Mouse (Mus musculus) hindbrain, embryonic 16.5 days (tissue): ENCODE data around the gene Plac1. TPM values are rescaled to one million over a fixed set of nuclear protein-coding genes. Genes with fewer than 3 reads are reported as not detected.

Source experiments
- ATAC-seq: fragments of 200-750 bp; cut with Nextera tagmentation; 2 replicates; pipeline ENCODE4 v1.8.0; 2017; ENCODE audit warnings: moderate TSS enrichment, moderate library complexity
- H3K27ac ChIP-seq: fragments of 300-500 bp; sonication (generic); 2 replicates; pipeline ENCODE4 v1.5.1; 2014; ENCODE audit warnings: low read depth, mild to moderate bottlenecking, control low read depth, low read length, moderate library complexity
- H3K27me3 ChIP-seq: fragments of 300-500 bp; sonication (generic); replicated peaks from 2 replicates; pipeline ENCODE4 v1.6.1; 2014; ENCODE audit warnings: low read length; ENCODE audit not compliant: control insufficient read depth, insufficient read depth
- H3K36me3 ChIP-seq: fragments of 300-500 bp; sonication (generic); 2 replicates; pipeline ENCODE4 v1.6.1; 2014; ENCODE audit warnings: mild to moderate bottlenecking, low read length, moderate library complexity, mixed read lengths; ENCODE audit not compliant: control insufficient read depth, insufficient read depth
- H3K4me1 ChIP-seq: fragments of 300-500 bp; sonication (generic); 2 replicates; pipeline ENCODE4 v1.6.1; 2014; ENCODE audit warnings: low read depth, low read length; ENCODE audit not compliant: control insufficient read depth, insufficient read depth
- H3K4me2 ChIP-seq: fragments of 300-500 bp; sonication (generic); 2 replicates; pipeline ENCODE4 v1.6.1; 2014; ENCODE audit warnings: mild to moderate bottlenecking, low read length, control low read depth, moderate library complexity
- H3K4me3 ChIP-seq: fragments of 300-500 bp; sonication (generic); 2 replicates; pipeline ENCODE4 v1.5.1; 2014; ENCODE audit warnings: mild to moderate bottlenecking, low read length, control low read depth, moderate library complexity
- H3K9ac ChIP-seq: fragments of 300-500 bp; sonication (generic); 2 replicates; pipeline ENCODE4 v1.6.1; 2014; ENCODE audit warnings: low read depth, mild to moderate bottlenecking, control low read depth, low read length, moderate library complexity
- H3K9me3 ChIP-seq: fragments of 300-500 bp; sonication (generic); 2 replicates; pipeline ENCODE4 v1.6.1; 2014; ENCODE audit warnings: mild to moderate bottlenecking, low read length, moderate library complexity; ENCODE audit not compliant: control insufficient read depth
- WGBS: fragments of 180-500 bp; shearing (Covaris S2); extraction: QIAGEN DNeasy Blood & Tissue Kit; methylation state at CpG from one replicate; pipeline ENCODE4 v1.1.7; 2014; 5-methylcytosine and 5-hydroxymethylcytosine counted together
- polyA plus RNA-seq: library from polyadenylated mRNA; unstranded; fragments of >200 nt; fragmentation: Nextera tagmentation; extraction: Ambion mirVana; gene quantifications from 2 replicates; pipeline ENCODE4 v1.2.1, GENCODE M21; 2015

Gene Plac1
- polyA plus RNA-seq, 1 experiment from 2014 or later = not detected

GRCm38 (mm10) chrX:53085559-53085958 lies 154.4 kb downstream of the Plac1 start:
- Histone ChIP-seq H3K4me1 (no peaks in the 10 kb centered on the region), H3K36me3 (no peaks in the 10 kb centered on the region), H3K27me3 (no peaks in the 10 kb centered on the region), H3K4me3 (no peak overlapping the region), H3K4me2 (no peak overlapping the region), H3K9me3 (no peaks in the 10 kb centered on the region), H3K9ac (no peak overlapping the region), H3K27ac (no peak overlapping the region)
- ATAC-seq = no peak
- WGBS = 79% methylated on average over 5 of the region's 5 CpGs

GRCm38 (mm10) chrX:53064406-53064805 lies 175.5 kb downstream of the Plac1 start:
- Histone ChIP-seq H3K36me3 (no peaks in the 10 kb centered on the region), H3K9ac (no peak overlapping the region), H3K4me2 (no peak overlapping the region), H3K4me1 (no peaks in the 10 kb centered on the region), H3K9me3 (no peaks in the 10 kb centered on the region), H3K27me3 (no peaks in the 10 kb centered on the region), H3K27ac (no peak overlapping the region), H3K4me3 (no peak overlapping the region)
- 90% methylated on average over 3 of the region's 3 CpGs for WGBS
- ATAC-seq = no peak

- H3K9me3 ChIP-seq = no peaks in the 10 kb centered on the region; the same call in 1 of the 2 replicates
- 25% methylated on average over 11 of the region's 11 CpGs for WGBS
- H3K36me3 ChIP-seq = no peaks in the 10 kb centered on the region
- H3K27ac ChIP-seq = no peak overlapping the region
- no peak overlapping the region; the same call in 1 of the 2 replicates for H3K4me2 ChIP-seq
- ATAC-seq = no peak
- H3K4me1 ChIP-seq = no peaks in the 10 kb centered on the region
- no peak overlapping the region for H3K4me3 ChIP-seq
- no peaks in the 10 kb centered on the region; the same call in 1 of the 2 replicates for H3K27me3 ChIP-seq
- H3K9ac ChIP-seq = no peak overlapping the region
Measured at GRCm38 (mm10) chrX:53059426-53060007, 180.4 kb downstream of the Plac1 start.

- Histone ChIP-seq H3K27ac (no peak overlapping the region), H3K9me3 (no peaks in the 10 kb centered on the region; the same call in 1 of the 2 replicates), H3K4me2 (peak overlapping the region; percentile 49), H3K4me1 (no peaks in the 10 kb centered on the region), H3K36me3 (no peaks in the 10 kb centered on the region), H3K9ac (no peak overlapping the region), H3K4me3 (peak overlapping the region; percentile 28), H3K27me3 (no peaks in the 10 kb centered on the region; the same call in 1 of the 2 replicates)
- 11% methylated on average over 32 of the region's 33 CpGs for WGBS
- ATAC-seq = no peak
Measured at GRCm38 (mm10) chrX:53058459-53059280, 181.2 kb downstream of the Plac1 start.

GRCm38 (mm10) chrX:53057760-53058090 lies 182.2 kb downstream of the Plac1 start:
- H3K9ac ChIP-seq = no peak overlapping the region
- no peaks in the 10 kb centered on the region; the same call in 1 of the 2 replicates for H3K27me3 ChIP-seq
- no peaks in the 10 kb centered on the region for H3K36me3 ChIP-seq
- H3K4me3 ChIP-seq = peak overlapping the region; percentile 49
- no peaks in the 10 kb centered on the region; the same call in 1 of the 2 replicates for H3K9me3 ChIP-seq
- ATAC-seq = 0 out of 2 replicates have a peak, but pooled peaks have one; percentile 1
- 30% methylated on average over 6 of the region's 6 CpGs for WGBS
- peak overlapping the region; percentile 74 for H3K4me2 ChIP-seq
- no peaks in the 10 kb centered on the region for H3K4me1 ChIP-seq
- H3K27ac ChIP-seq = no peak overlapping the region

GRCm38 (mm10) chrX:53057054-53057759 lies 182.7 kb downstream of the Plac1 start:
- Histone ChIP-seq H3K4me1 (no peaks in the 10 kb centered on the region), H3K36me3 (no peaks in the 10 kb centered on the region), H3K9me3 (no peaks in the 10 kb centered on the region; the same call in 1 of the 2 replicates), H3K9ac (peak overlapping the region; percentile 59), H3K27ac (peak overlapping the region; percentile 64; the same call in 1 of the 2 replicates), H3K27me3 (no peaks in the 10 kb centered on the region; the same call in 1 of the 2 replicates), H3K4me3 (peak overlapping the region; percentile 49), H3K4me2 (peak overlapping the region; percentile 74)
- WGBS = 25% methylated on average over 33 of the region's 42 CpGs
- peak; percentile 87 for ATAC-seq

GRCm38 (mm10) chrX:53056627-53057026 lies 183.3 kb downstream of the Plac1 start:
- H3K9me3 ChIP-seq = no peaks in the 10 kb centered on the region; the same call in 1 of the 2 replicates
- H3K4me3 ChIP-seq = peak overlapping the region; percentile 49
- peak overlapping the region; percentile 74 for H3K4me2 ChIP-seq
- H3K36me3 ChIP-seq = no peaks in the 10 kb centered on the region
- ATAC-seq = peak; percentile 48
- H3K9ac ChIP-seq = peak overlapping the region; percentile 59
- H3K4me1 ChIP-seq = no peaks in the 10 kb centered on the region
- no peaks in the 10 kb centered on the region; the same call in 1 of the 2 replicates for H3K27me3 ChIP-seq
- H3K27ac ChIP-seq = peak overlapping the region; percentile 64; the same call in 1 of the 2 replicates
- WGBS = 13% methylated on average over 25 of the region's 33 CpGs

- no peak overlapping the region for H3K27ac ChIP-seq
- H3K4me2 ChIP-seq = peak overlapping the region; percentile 74
- WGBS = 18% methylated on average over 9 of the region's 9 CpGs
- H3K9ac ChIP-seq = no peak overlapping the region
- H3K36me3 ChIP-seq = no peaks in the 10 kb centered on the region
- H3K4me3 ChIP-seq = peak overlapping the region; percentile 49
- no peaks in the 10 kb centered on the region; the same call in 1 of the 2 replicates for H3K9me3 ChIP-seq
- H3K27me3 ChIP-seq = no peaks in the 10 kb centered on the region; the same call in 1 of the 2 replicates
- H3K4me1 ChIP-seq = no peaks in the 10 kb centered on the region
- ATAC-seq = no peak
Measured at GRCm38 (mm10) chrX:53055771-53056170, 184.1 kb downstream of the Plac1 start.
